Mouse (Mus musculus): ENCODE results near the gene Gm45234. TPM values are rescaled to one million over a fixed set of nuclear protein-coding genes. Genes with fewer than 3 reads are reported as not detected.

Gene Gm45234
- total RNA-seq, 1 experiment: 0.13 TPM

DNA sequence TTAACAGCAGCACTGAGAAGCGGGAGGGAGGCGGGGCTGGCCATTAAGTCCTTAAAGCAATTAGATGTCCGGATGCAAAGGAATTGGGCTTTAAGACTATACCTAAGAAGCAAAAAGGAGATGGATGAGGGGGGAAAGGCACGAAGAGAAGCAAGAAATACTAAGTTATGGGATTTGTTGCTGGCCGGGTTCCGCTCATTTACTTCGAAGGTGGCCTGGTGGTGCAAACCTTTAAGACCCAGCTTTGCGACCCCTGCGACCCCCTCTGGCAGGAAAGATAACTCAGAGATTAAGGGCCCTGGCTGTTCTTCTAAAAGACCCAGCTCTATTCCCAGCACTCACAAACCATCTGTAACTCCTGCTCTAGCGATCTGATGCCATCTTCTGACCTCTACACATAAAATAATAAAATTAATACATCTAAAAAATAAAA is 24.2 kb upstream of the Gm45234 start:
- H3K27ac ChIP-seq (ENCODE audit: insufficient read depth, low read depth, low read length, poor library complexity, severe bottlenecking): no peak overlapping the region
- no peak for DNase-seq (ENCODE audit: low read depth, low spot score)
- peak overlapping the region; percentile 9 to 19; a peak in 2 of 4 replicates for H3K4me3 ChIP-seq (ENCODE audit: insufficient read depth in 1 of 2, low read depth in 1 of 2, low read length in 2 of 2, poor library complexity in 1 of 2, severe bottlenecking in 1 of 2)
- H3K36me3 ChIP-seq (ENCODE audit: control insufficient read depth, insufficient read depth, low read length, poor library complexity, severe bottlenecking): no peaks in the 10 kb centered on the region
- in situ Hi-C loops (cut with MboI; ENCODE audit: low sequenced_read_pairs in 2 of 2, unreplicated experiment in 2 of 2): no loop called here
- TF ChIP-seq HCFC1 (IDR thresholded peaks at IDR 0.05; ENCODE audit: borderline replicate concordance, insufficient read depth, low read length): no peak
- TF ChIP-seq CHD2 (IDR thresholded peaks at IDR 0.05; ENCODE audit: low read depth, low read length): no peak
- no peak for TF ChIP-seq MAFK (IDR thresholded peaks at IDR 0.05; ENCODE audit: insufficient read depth, low read depth, low read length)
- no peak for TF ChIP-seq ZNF384 (IDR thresholded peaks at IDR 0.05; ENCODE audit: low read depth, low read length)
- no peak for TF ChIP-seq ZC3H11A (IDR thresholded peaks at IDR 0.05; ENCODE audit: borderline replicate concordance, low read depth, low read length)
- peaks cover 3 to 8% of the 10 kb centered on the region in 2 experiments; a peak in 3 of 4 replicates for H3K4me1 ChIP-seq (ENCODE audit: control insufficient read depth in 2 of 2, insufficient read depth in 2 of 2, low read length in 2 of 2, poor library complexity in 1 of 2)
- H3K9me3 ChIP-seq (ENCODE audit: control insufficient read depth, insufficient read depth, low read depth, low read length): no peaks in the 10 kb centered on the region
- H3K9ac ChIP-seq (ENCODE audit: insufficient read depth, low read depth, low read length, poor library complexity, severe bottlenecking): no peak overlapping the region

DNA sequence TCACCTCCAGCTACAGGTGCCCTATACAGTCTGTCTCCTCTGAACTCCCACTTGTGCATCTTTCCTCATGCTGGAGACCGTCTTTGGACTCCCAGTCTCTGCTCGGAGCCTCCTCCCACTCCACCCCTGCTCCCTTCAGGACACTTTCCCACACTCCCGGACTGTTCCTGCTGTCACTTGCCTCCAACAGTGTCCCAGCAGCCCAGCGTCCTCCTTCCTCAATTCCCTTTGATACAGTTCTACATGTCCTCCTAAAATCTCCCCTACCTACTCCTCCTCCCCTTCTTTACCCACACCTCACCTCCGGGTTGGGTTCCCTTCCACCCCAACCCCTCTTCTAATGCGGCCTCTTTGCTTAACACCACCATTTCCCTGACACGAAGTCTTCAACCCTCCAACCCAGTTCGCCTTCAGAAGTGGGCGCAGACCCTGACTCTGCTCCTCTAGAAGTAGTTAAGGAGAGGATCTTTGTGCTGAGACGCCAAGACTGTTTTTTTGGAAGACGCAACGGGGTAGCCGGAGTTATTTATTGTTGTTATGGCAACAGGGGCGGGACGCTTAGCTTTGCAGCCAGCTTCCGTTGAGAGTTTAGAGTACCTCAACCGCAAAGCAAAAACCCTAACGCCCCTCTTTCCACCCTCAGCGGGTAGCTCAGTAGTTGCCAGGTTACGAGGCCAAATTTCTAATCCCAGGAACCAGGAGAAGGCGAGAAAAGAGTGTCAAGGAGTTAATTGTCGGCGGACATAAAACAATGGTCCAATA is 23.6 kb upstream of the Gm45234 start, which contains the start of gene Lrrc23:
Gene Lrrc23 (minus strand): TSS at position 506 of the 762 bp plus-strand sequence.
- Histone ChIP-seq H3K4me3 (ENCODE audit: insufficient read depth in 1 of 2, low read depth in 1 of 2, low read length in 2 of 2, poor library complexity in 1 of 2, severe bottlenecking in 1 of 2) (peak within 1 kb of the TSS; percentile 9 to 19; a peak in 3 of 4 replicates), H3K9me3 (ENCODE audit: control insufficient read depth, insufficient read depth, low read depth, low read length) (no peaks in the 10 kb centered on the region), H3K4me1 (ENCODE audit: control insufficient read depth in 2 of 2, insufficient read depth in 2 of 2, low read length in 2 of 2, poor library complexity in 1 of 2) (peaks cover 3 to 8% of the 10 kb centered on the region in 2 experiments; a peak in 3 of 4 replicates), H3K9ac (ENCODE audit: insufficient read depth, low read depth, low read length, poor library complexity, severe bottlenecking) (no peak within 1 kb of the TSS), H3K36me3 (ENCODE audit: control insufficient read depth, insufficient read depth, low read length, poor library complexity, severe bottlenecking) (no peaks in the 10 kb centered on the region), H3K27ac (ENCODE audit: insufficient read depth, low read depth, low read length, poor library complexity, severe bottlenecking) (no peak within 1 kb of the TSS)
- in situ Hi-C loops (cut with MboI; ENCODE audit: low sequenced_read_pairs in 2 of 2, unreplicated experiment in 2 of 2): no loop called here
- TF ChIP-seq CHD2 (IDR thresholded peaks at IDR 0.05; ENCODE audit: low read depth, low read length) (no peak), MAFK (IDR thresholded peaks at IDR 0.05; ENCODE audit: insufficient read depth, low read depth, low read length) (no peak), HCFC1 (IDR thresholded peaks at IDR 0.05; ENCODE audit: borderline replicate concordance, insufficient read depth, low read length) (no peak), ZNF384 (IDR thresholded peaks at IDR 0.05; ENCODE audit: low read depth, low read length) (no peak), ZC3H11A (IDR thresholded peaks at IDR 0.05; ENCODE audit: borderline replicate concordance, low read depth, low read length) (no peak)
- no peak for DNase-seq (ENCODE audit: low read depth, low spot score)

- no peak for TF ChIP-seq ZC3H11A (IDR thresholded peaks at IDR 0.05; ENCODE audit: borderline replicate concordance, low read depth, low read length)
- TF ChIP-seq ZNF384 (IDR thresholded peaks at IDR 0.05; ENCODE audit: low read depth, low read length): no peak
- no peak for TF ChIP-seq HCFC1 (IDR thresholded peaks at IDR 0.05; ENCODE audit: borderline replicate concordance, insufficient read depth, low read length)
- TF ChIP-seq CHD2 (IDR thresholded peaks at IDR 0.05; ENCODE audit: low read depth, low read length): no peak
- no peak for TF ChIP-seq MAFK (IDR thresholded peaks at IDR 0.05; ENCODE audit: insufficient read depth, low read depth, low read length)
- H3K27ac ChIP-seq (ENCODE audit: insufficient read depth, low read depth, low read length, poor library complexity, severe bottlenecking): no peak overlapping the region
- H3K4me3 ChIP-seq (ENCODE audit: insufficient read depth in 1 of 2, low read depth in 1 of 2, low read length in 2 of 2, poor library complexity in 1 of 2, severe bottlenecking in 1 of 2): no peak overlapping the region
- H3K36me3 ChIP-seq (ENCODE audit: control insufficient read depth, insufficient read depth, low read length, poor library complexity, severe bottlenecking): no peaks in the 10 kb centered on the region
- no peak overlapping the region for H3K9ac ChIP-seq (ENCODE audit: insufficient read depth, low read depth, low read length, poor library complexity, severe bottlenecking)
- H3K4me1 ChIP-seq (ENCODE audit: control insufficient read depth in 2 of 2, insufficient read depth in 2 of 2, low read length in 2 of 2, poor library complexity in 1 of 2): peaks cover 3 to 23% of the 10 kb centered on the region in 2 experiments
- in situ Hi-C loops (cut with MboI; ENCODE audit: low sequenced_read_pairs in 2 of 2, unreplicated experiment in 2 of 2): no loop called here
- no peaks in the 10 kb centered on the region for H3K9me3 ChIP-seq (ENCODE audit: control insufficient read depth, insufficient read depth, low read depth, low read length)
- no peak for DNase-seq (ENCODE audit: low read depth, low spot score)
Observed at GRCm38 (mm10) chr6:124770511-124770910, 14.7 kb upstream of the Gm45234 start.

- Histone ChIP-seq H3K9me3 (ENCODE audit: control insufficient read depth, insufficient read depth, low read depth, low read length) (no peaks in the 10 kb centered on the region), H3K36me3 (ENCODE audit: control insufficient read depth, insufficient read depth, low read length, poor library complexity, severe bottlenecking) (no peaks in the 10 kb centered on the region), H3K9ac (ENCODE audit: insufficient read depth, low read depth, low read length, poor library complexity, severe bottlenecking) (no peak overlapping the region), H3K27ac (ENCODE audit: insufficient read depth, low read depth, low read length, poor library complexity, severe bottlenecking) (no peak overlapping the region), H3K4me1 (ENCODE audit: control insufficient read depth in 2 of 2, insufficient read depth in 2 of 2, low read length in 2 of 2, poor library complexity in 1 of 2) (peaks cover 3 to 23% of the 10 kb centered on the region in 2 experiments), H3K4me3 (ENCODE audit: insufficient read depth in 1 of 2, low read depth in 1 of 2, low read length in 2 of 2, poor library complexity in 1 of 2, severe bottlenecking in 1 of 2) (peak overlapping the region in 1 of 2 experiments; percentile 54; a peak in 2 of 4 replicates)
- TF ChIP-seq HCFC1 (IDR thresholded peaks at IDR 0.05; ENCODE audit: borderline replicate concordance, insufficient read depth, low read length): no peak
- no peak for TF ChIP-seq ZNF384 (IDR thresholded peaks at IDR 0.05; ENCODE audit: low read depth, low read length)
- no peak for TF ChIP-seq ZC3H11A (IDR thresholded peaks at IDR 0.05; ENCODE audit: borderline replicate concordance, low read depth, low read length)
- TF ChIP-seq MAFK (IDR thresholded peaks at IDR 0.05; ENCODE audit: insufficient read depth, low read depth, low read length): no peak
- no peak for TF ChIP-seq CHD2 (IDR thresholded peaks at IDR 0.05; ENCODE audit: low read depth, low read length)
- in situ Hi-C loops (cut with MboI; ENCODE audit: low sequenced_read_pairs in 2 of 2, unreplicated experiment in 2 of 2): no loop called here
- no peak for DNase-seq (ENCODE audit: low read depth, low spot score)
Observed at GRCm38 (mm10) chr6:124770013-124770412, 14.2 kb upstream of the Gm45234 start.

Data from ES-E14 (cell line).